Mouse (Mus musculus): ENCODE data around the gene Foxg1. TPM values are rescaled to one million over a fixed set of nuclear protein-coding genes. Genes with fewer than 3 reads are reported as not detected.

The Foxg1 gene
- polyA plus RNA-seq, 1 experiment from 2014 or later = not detected

Other genes starting within 250 kb of the Foxg1 start
- gene Gm43517, start 2.5 kb downstream of the Foxg1 start, polyA plus RNA-seq (2014; fragmentation: Nextera tagmentation; extraction: Ambion mirVana) = not detected in 2 replicates

Data from neural tube, embryonic 14.5 days (tissue).